Mouse (Mus musculus) CH12.LX (cell line): ENCODE measurements around the gene Aven. TPM values are rescaled to one million over a fixed set of nuclear protein-coding genes. Genes with fewer than 3 reads are reported as not detected.

Source experiments
- DNase-seq: peaks from one replicate; pipeline ENCODE4 v3.0.0-alpha.2; 2013; ENCODE audit errors: extremely low read depth
- H3K27ac ChIP-seq: 2 replicates; pipeline ENCODE4 v1.5.1; 2012; ENCODE audit warnings: low read depth, mild to moderate bottlenecking, control low read depth, moderate library complexity; ENCODE audit not compliant: insufficient read depth
- H3K27me3 ChIP-seq: replicated peaks from 2 replicates; pipeline ENCODE3; 2012; ENCODE audit warnings: inconsistent platforms
- H3K36me3 ChIP-seq, 2 experiments: replicated peaks in 1 of 2; 2 replicates each; pipeline versions ENCODE3 to v1.6.1; 2012; ENCODE audit warnings: inconsistent platforms in 1 of 2, low read length in 1 of 2, mild to moderate bottlenecking in 1 of 2, mixed read lengths in 1 of 2, moderate library complexity in 1 of 2; ENCODE audit not compliant: control insufficient read depth in 1 of 2, insufficient read depth in 1 of 2
- H3K4me1 ChIP-seq, 2 experiments: 2 replicates each; pipeline ENCODE4 v1.6.1; 2012; ENCODE audit warnings: inconsistent platforms in 1 of 2, moderate library complexity in 1 of 2; ENCODE audit not compliant: insufficient read depth in 2 of 2, control insufficient read depth in 1 of 2
- H3K4me2 ChIP-seq: 2 replicates; pipeline ENCODE4 v1.6.1; 2012; ENCODE audit warnings: low read depth, mild to moderate bottlenecking, control low read depth; ENCODE audit not compliant: poor library complexity, insufficient read depth, severe bottlenecking
- H3K4me3 ChIP-seq, 3 experiments: fragments of 150-350 bp in 1 of 3; sonication (generic) in 1 of 3; replicated peaks in 1 of 3; 2 replicates each; pipeline versions ENCODE3 to v1.5.1; 2011 to 2012; ENCODE audit warnings: low read depth in 2 of 3, low read length in 2 of 3, mild to moderate bottlenecking in 2 of 3, moderate library complexity in 2 of 3, control low read depth in 1 of 3, improper control_type of control experiment in 1 of 3, inconsistent platforms in 1 of 3, mixed read lengths in 1 of 3; ENCODE audit not compliant: poor library complexity in 1 of 3
- H3K79me2 ChIP-seq: replicated peaks from 2 replicates; pipeline ENCODE4 v1.6.1; 2012; ENCODE audit warnings: mild to moderate bottlenecking, moderate library complexity; ENCODE audit not compliant: control insufficient read depth, poor library complexity, insufficient read depth, severe bottlenecking; ENCODE audit errors: extremely low read depth
- H3K9ac ChIP-seq: 2 replicates; pipeline ENCODE4 v1.6.1; 2012; ENCODE audit warnings: low read depth, mild to moderate bottlenecking, control low read depth, moderate library complexity; ENCODE audit not compliant: insufficient read depth
- H3K9me3 ChIP-seq: replicated peaks from 2 replicates; pipeline ENCODE3; 2012; ENCODE audit warnings: low read length, inconsistent platforms, mixed read lengths
- E2F4 ChIP-seq: IDR thresholded peaks from 2 replicates; pipeline ENCODE4 v1.6.1; 2011; ENCODE audit warnings: low read depth, low read length, improper control_type of control experiment; ENCODE audit not compliant: insufficient replicate concordance
- ETS1 ChIP-seq: conservative IDR thresholded peaks from 2 replicates; pipeline ENCODE4 v1.6.1; 2012; ENCODE audit warnings: low read depth, mild to moderate bottlenecking, inconsistent platforms, low read length, improper control_type of control experiment, moderate library complexity
- GABPA ChIP-seq: IDR thresholded peaks from 2 replicates; pipeline ENCODE4 v1.6.1; 2012; ENCODE audit warnings: low read depth, low read length, improper control_type of control experiment, inconsistent platforms; ENCODE audit not compliant: insufficient replicate concordance
- IRF4 ChIP-seq: IDR thresholded peaks from 2 replicates; pipeline ENCODE4 v1.6.1; 2014; ENCODE audit warnings: low read depth, mild to moderate bottlenecking, inconsistent platforms, low read length, improper control_type of control experiment
- KAT2A ChIP-seq: IDR thresholded peaks from 2 replicates; pipeline ENCODE4 v1.6.1; 2012; ENCODE audit warnings: low read length, improper control_type of control experiment, inconsistent platforms; ENCODE audit not compliant: insufficient replicate concordance
- MAFK ChIP-seq: IDR thresholded peaks from 2 replicates; pipeline ENCODE4 v1.6.1; 2011; ENCODE audit warnings: low read length, improper control_type of control experiment; ENCODE audit not compliant: insufficient replicate concordance
- MAX ChIP-seq: IDR thresholded peaks from 2 replicates; pipeline ENCODE4 v1.6.1; 2011; ENCODE audit warnings: low read length, improper control_type of control experiment
- MAZ ChIP-seq: IDR thresholded peaks from 2 replicates; pipeline ENCODE4 v1.6.1; 2012; ENCODE audit warnings: low read depth, mild to moderate bottlenecking, inconsistent platforms, low read length, improper control_type of control experiment, moderate library complexity
- MEF2A ChIP-seq: IDR thresholded peaks from 2 replicates; pipeline ENCODE4 v1.6.1; 2014; ENCODE audit warnings: low read depth, mild to moderate bottlenecking, inconsistent platforms, low read length, improper control_type of control experiment, borderline replicate concordance
- MXI1 ChIP-seq: IDR thresholded peaks from 2 replicates; pipeline ENCODE4 v1.6.1; 2011; ENCODE audit warnings: mild to moderate bottlenecking, low read depth, low read length, improper control_type of control experiment
- MYC ChIP-seq: IDR thresholded peaks from 2 replicates; pipeline ENCODE4 v1.6.1; 2011; ENCODE audit warnings: low read depth, mild to moderate bottlenecking, improper control_type of control experiment, low read length
- NELFE ChIP-seq: IDR thresholded peaks from 2 replicates; pipeline ENCODE4 v1.6.1; 2011; ENCODE audit warnings: low read depth, low read length, improper control_type of control experiment
- NRF1 ChIP-seq: IDR thresholded peaks from 2 replicates; pipeline ENCODE4 v1.6.1; 2014; ENCODE audit warnings: low read depth, mild to moderate bottlenecking, inconsistent platforms, low read length, improper control_type of control experiment, moderate library complexity
- PAX5 ChIP-seq: IDR thresholded peaks from 2 replicates; pipeline ENCODE4 v1.6.1; 2012; ENCODE audit warnings: low read length, inconsistent platforms, mixed read lengths
- POLR2A ChIP-seq: IDR thresholded peaks from 2 replicates; pipeline ENCODE4 v1.6.1; 2011; ENCODE audit warnings: low read depth, mild to moderate bottlenecking, improper control_type of control experiment, low read length
- RAD21 ChIP-seq: IDR thresholded peaks from 2 replicates; pipeline ENCODE4 v1.6.1; 2011; ENCODE audit warnings: low read depth, mild to moderate bottlenecking, low read length, improper control_type of control experiment, moderate library complexity
- SIN3A ChIP-seq: IDR thresholded peaks from 2 replicates; pipeline ENCODE4 v1.6.1; 2012; ENCODE audit warnings: low read length, improper control_type of control experiment, inconsistent platforms
- SMC3 ChIP-seq: IDR thresholded peaks from 2 replicates; pipeline ENCODE4 v1.6.1; 2011; ENCODE audit warnings: low read depth, low read length, improper control_type of control experiment
- USF1 ChIP-seq: IDR thresholded peaks from 2 replicates; pipeline ENCODE4 v1.6.1; 2014; ENCODE audit warnings: low read depth, mild to moderate bottlenecking, inconsistent platforms, low read length, improper control_type of control experiment
- ZC3H11A ChIP-seq: IDR thresholded peaks from 2 replicates; pipeline ENCODE4 v1.6.1; 2012; ENCODE audit warnings: low read depth, mild to moderate bottlenecking, inconsistent platforms, low read length, improper control_type of control experiment
- ZMIZ1 ChIP-seq: IDR thresholded peaks from 2 replicates; pipeline ENCODE4 v1.6.1; 2012; ENCODE audit warnings: low read depth, mild to moderate bottlenecking, inconsistent platforms, low read length, improper control_type of control experiment
- dilution Hi-C: fragments of 300-500 bp; cut with MboI; formaldehyde crosslinking; loops from 2 replicates; pipeline ENCODE4 v1.14.3; 2020; ENCODE audit warnings: low sequenced_read_pairs; ENCODE audit not compliant: extremely low pct_unique_long_range_greater_than_20kb, extremely low pct_ligation_motif_present
- in situ Hi-C: fragments of 300-500 bp; cut with MboI; formaldehyde crosslinking; loops from 3 replicates; pipeline ENCODE4 v1.14.3; 2019; ENCODE audit warnings: low sequenced_read_pairs, low pct_ligation_motif_present, low pct_unique_long_range_greater_than_20kb, mixed read lengths
- polyA plus RNA-seq: library from polyadenylated mRNA; unstranded; fragments of >175 nt; gene quantifications from 2 replicates; pipeline ENCODE4 v1.2.1, GENCODE M21; 2012; ENCODE audit warnings: low read depth; ENCODE audit not compliant: insufficient read length
- total RNA-seq, 2 experiments: library from RNA; depleted of rRNA; stranded (reverse); fragments of 300-350 nt in 1 of 2; fragments of >200 nt in 1 of 2; gene quantifications; 2 replicates each; pipeline ENCODE4 v1.2.3; 2012 to 2014

The Aven gene
- total and polyA plus RNA-seq, 3 experiments = 21.2 to 44.3 (median 33.9) TPM

DNA sequence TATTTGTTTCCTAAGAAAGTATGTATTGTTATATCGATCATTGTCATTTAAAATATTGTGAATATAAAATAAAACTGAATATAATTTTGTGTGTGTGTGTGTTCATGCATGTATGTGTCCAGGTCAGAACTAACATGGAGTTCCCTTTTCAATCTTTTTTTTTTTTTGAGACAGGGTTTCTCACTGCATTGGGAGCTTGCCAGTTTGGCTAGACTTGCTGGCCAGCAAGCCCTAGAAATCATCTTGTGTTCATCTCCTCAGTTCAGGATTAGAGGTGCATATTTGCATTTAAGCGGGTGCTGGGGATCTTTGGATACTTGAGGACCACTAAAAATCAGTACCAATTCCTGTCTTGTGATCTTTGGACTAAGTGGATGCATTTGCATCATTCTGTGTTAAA is 20.7 kb upstream of the Aven start:
- Histone ChIP-seq H3K9ac (no peak overlapping the region), H3K27ac (no peak overlapping the region), H3K36me3 (peaks cover 11 to 47% of the 10 kb centered on the region in 2 experiments), H3K79me2 (no peaks in the 10 kb centered on the region), H3K4me3 (no peak overlapping the region)
- dilution Hi-C loops = no loop called here
- no peak for DNase-seq
- TF ChIP-seq SMC3 (no peak), MAFK (no peak), ETS1 (no peak), MAX (no peak), IRF4 (no peak), NELFE (no peak), SIN3A (no peak), KAT2A (no peak), MXI1 (no peak), POLR2A (no peak), GABPA (no peak), E2F4 (no peak), MEF2A (no peak)
- TF ChIP-seq, all 38 proteins: peak for 0
- Histone ChIP-seq H3K9me3 (no peaks in the 10 kb centered on the region), H3K27me3 (no peaks in the 10 kb centered on the region), H3K4me1 (no peaks in the 10 kb centered on the region), H3K4me2 (no peak overlapping the region)
- in situ Hi-C loops = loop anchor here (10.0 kb wide), 1 partner anchor 207 kb away; the partner anchor contains the start of genes Gm21985, Nop10 and Slc12a6

DNA sequence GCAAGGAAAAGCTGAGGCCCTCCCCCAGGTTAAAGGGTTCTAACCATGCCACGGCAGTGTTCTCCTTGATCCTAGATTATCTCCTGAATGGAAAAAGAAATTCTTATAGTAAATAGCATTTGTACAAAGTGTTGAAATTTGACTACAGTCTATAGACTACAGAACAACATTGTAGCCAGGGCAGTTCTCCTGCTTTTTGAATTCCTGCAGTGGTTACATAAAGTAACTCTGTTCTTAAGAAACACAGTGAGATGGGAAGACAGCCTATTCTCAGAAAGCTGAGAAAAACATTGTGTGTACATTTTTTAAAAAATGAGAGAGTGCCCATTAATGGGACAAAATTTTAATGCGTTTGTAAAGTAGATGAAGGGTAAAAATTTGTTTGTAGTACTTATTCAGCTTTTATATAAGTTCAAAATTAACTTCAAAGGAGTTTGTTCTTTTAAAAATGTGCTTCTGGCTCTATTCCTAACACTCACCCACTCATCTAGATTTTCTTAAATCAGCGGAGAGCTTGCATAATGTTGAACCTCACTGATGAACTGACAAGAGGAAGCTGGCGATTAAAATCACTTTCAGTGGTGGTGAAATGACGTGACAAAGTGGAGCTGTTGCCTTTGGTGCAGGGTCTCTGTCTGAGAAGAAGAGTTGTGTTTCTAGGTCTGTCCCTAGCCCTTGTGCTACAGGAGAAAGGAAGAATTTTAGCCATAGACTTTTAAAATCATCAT is 17.6 kb upstream of the Aven start:
- dilution Hi-C loops = no loop called here
- in situ Hi-C loops = loop anchor here (5.0 to 10.0 kb wide), 2 partner anchors 98 to 210 kb away; partner anchors contain the start of genes Gm21985, Katnbl1, Nop10 and Slc12a6
- TF ChIP-seq MAZ (no peak), MYC (no peak), ZMIZ1 (no peak), IRF4 (no peak), E2F4 (no peak), MXI1 (no peak), POLR2A (no peak), RAD21 (no peak), ZC3H11A (no peak), NRF1 (no peak), USF1 (no peak), PAX5 (no peak)
- Histone ChIP-seq H3K36me3 (peaks cover 0 to 16% of the 10 kb centered on the region in 2 experiments), H3K9ac (no peak overlapping the region), H3K27ac (no peak overlapping the region), H3K4me3 (no peak overlapping the region), H3K4me1 (no peaks in the 10 kb centered on the region), H3K4me2 (no peak overlapping the region), H3K79me2 (no peaks in the 10 kb centered on the region), H3K27me3 (no peaks in the 10 kb centered on the region), H3K9me3 (no peaks in the 10 kb centered on the region)
- no peak for DNase-seq
